Mouse (Mus musculus): ENCODE results near the gene Ethe1. TPM values are rescaled to one million over a fixed set of nuclear protein-coding genes. Genes with fewer than 3 reads are reported as not detected.

The Ethe1 gene
- total and polyA plus RNA-seq, 3 experiments = 33.8 to 37.5 (median 34.8) TPM

Other genes starting within 250 kb of the Ethe1 start
- gene Lypd5, start 238.3 kb upstream of the Ethe1 start, total RNA-seq (2021) = not detected
- not detected in 2 replicates for gene Lypd5, start 238.3 kb upstream of the Ethe1 start, polyA plus RNA-seq (2012; rRNA removed)
- under 1 TPM; 0.37 to 0.97 TPM for gene Kcnn4, start 217.3 kb upstream of the Ethe1 start, total RNA-seq (2021)
- gene Kcnn4, start 217.3 kb upstream of the Ethe1 start, polyA plus RNA-seq (2012; rRNA removed) = 2.1 and 3.0 TPM in 2 replicates
- 10 to 100 TPM; 19.7 to 20.2 TPM for gene Smg9, start 187.9 kb upstream of the Ethe1 start, total RNA-seq (2021)
- gene Smg9, start 187.9 kb upstream of the Ethe1 start, polyA plus RNA-seq (2012; rRNA removed) = 45.8 and 46.0 TPM in 2 replicates
- not detected for gene Irgc1, start 135.2 kb upstream of the Ethe1 start, total RNA-seq (2021)
- 0.19 TPM in 1 of 2 replicates, not detected in the other for gene Irgc1, start 135.2 kb upstream of the Ethe1 start, polyA plus RNA-seq (2012; rRNA removed)
- 10 to 100 TPM in 1 of 2 experiments, 1 to 10 TPM in 1; 9.5 to 10.8 TPM for gene Plaur, start 125.1 kb upstream of the Ethe1 start, total RNA-seq (2021)
- 15.5 and 18.0 TPM in 2 replicates for gene Plaur, start 125.1 kb upstream of the Ethe1 start, polyA plus RNA-seq (2012; rRNA removed)
- 1 to 10 TPM; 1.7 to 4.7 TPM for gene Cadm4, start 105.5 kb upstream of the Ethe1 start, total RNA-seq (2021)
- 6.6 and 7.5 TPM in 2 replicates for gene Cadm4, start 105.5 kb upstream of the Ethe1 start, polyA plus RNA-seq (2012; rRNA removed)
- gene Zfp428, start 80.5 kb upstream of the Ethe1 start, total RNA-seq (2021) = 1 to 10 TPM; 4.2 to 7.2 TPM
- 32.1 and 38.3 TPM in 2 replicates for gene Zfp428, start 80.5 kb upstream of the Ethe1 start, polyA plus RNA-seq (2012; rRNA removed)
- gene AC161166.1, start 75.1 kb upstream of the Ethe1 start, total RNA-seq (2021) = not detected
- gene AC161166.1, start 75.1 kb upstream of the Ethe1 start, polyA plus RNA-seq (2012; rRNA removed) = not detected in 2 replicates
- 10 to 100 TPM; 21.2 to 23.7 TPM for gene Irgq, start 56.9 kb upstream of the Ethe1 start, total RNA-seq (2021)
- gene Irgq, start 56.9 kb upstream of the Ethe1 start, polyA plus RNA-seq (2012; rRNA removed) = 20.8 and 23.5 TPM in 2 replicates
- not detected for gene Pinlyp, start 41.4 kb upstream of the Ethe1 start, total RNA-seq (2021)
- gene Pinlyp, start 41.4 kb upstream of the Ethe1 start, polyA plus RNA-seq (2012; rRNA removed) = not detected in 2 replicates
- gene Xrcc1, start 41.3 kb upstream of the Ethe1 start, total RNA-seq (2021) = 10 to 100 TPM; 34.7 to 36.8 TPM
- gene Xrcc1, start 41.3 kb upstream of the Ethe1 start, polyA plus RNA-seq (2012; rRNA removed) = 61.2 TPM in 2 replicates
- under 1 TPM; 0.29 to 0.45 TPM for gene Zfp575, start 98 bp downstream of the Ethe1 start, total RNA-seq (2021)
- gene Zfp575, start 98 bp downstream of the Ethe1 start, polyA plus RNA-seq (2012; rRNA removed) = 0.36 and 0.62 TPM in 2 replicates
- gene Phldb3, start 23.2 kb downstream of the Ethe1 start, total RNA-seq (2021) = 1 to 10 TPM; 3.5 to 8.5 TPM
- gene Phldb3, start 23.2 kb downstream of the Ethe1 start, polyA plus RNA-seq (2012; rRNA removed) = 3.9 and 4.4 TPM in 2 replicates
- under 1 TPM; 0.79 to 0.84 TPM for gene Lypd3, start 49.0 kb downstream of the Ethe1 start, total RNA-seq (2021)
- gene Lypd3, start 49.0 kb downstream of the Ethe1 start, polyA plus RNA-seq (2012; rRNA removed) = 1.9 TPM in 2 replicates
- gene Tex101, start 89.1 kb downstream of the Ethe1 start, total RNA-seq (2021) = not detected
- gene Tex101, start 89.1 kb downstream of the Ethe1 start, polyA plus RNA-seq (2012; rRNA removed) = not detected in 2 replicates
- not detected for gene BC049730, start 121.7 kb downstream of the Ethe1 start, total RNA-seq (2021)
- not detected in 2 replicates for gene BC049730, start 121.7 kb downstream of the Ethe1 start, polyA plus RNA-seq (2012; rRNA removed)
- not detected for gene Gm4763, start 139.4 kb downstream of the Ethe1 start, total RNA-seq (2021)
- gene Gm4763, start 139.4 kb downstream of the Ethe1 start, polyA plus RNA-seq (2012; rRNA removed) = not detected in 2 replicates
- under 1 TPM in 1 of 2 experiments, not detected in 1; 0.17 TPM for gene Cd177, start 172.8 kb downstream of the Ethe1 start, total RNA-seq (2021)
- gene Cd177, start 172.8 kb downstream of the Ethe1 start, polyA plus RNA-seq (2012; rRNA removed) = not detected in 2 replicates
- gene Ceacam10, start 189.7 kb downstream of the Ethe1 start, total RNA-seq (2021) = not detected
- gene Ceacam10, start 189.7 kb downstream of the Ethe1 start, polyA plus RNA-seq (2012; rRNA removed) = not detected in 2 replicates